Mouse (Mus musculus) heart, embryonic 14.5 days (tissue): Measurements from ENCODE around the gene Jak1. TPM values are rescaled to one million over a fixed set of nuclear protein-coding genes. Genes with fewer than 3 reads are reported as not detected.

ENCODE experiments used
- ATAC-seq: fragments of 200-750 bp; cut with Nextera tagmentation; 2 replicates; pipeline ENCODE4 v1.8.0; 2017; ENCODE audit warnings: low read depth, moderate TSS enrichment; ENCODE audit not compliant: insufficient number of reproducible peaks, insufficient read depth, low FRiP score
- H3K27ac ChIP-seq, 2 experiments: fragments of 200-500 bp in 1 of 2; fragments of 300-500 bp in 1 of 2; sonication (generic) in 1 of 2; replicated peaks in 1 of 2; 2 replicates each; pipeline ENCODE4 v1.5.1; 2012 to 2014; ENCODE audit warnings: low read depth in 2 of 2, low read length in 2 of 2, control low read depth in 1 of 2, mild to moderate bottlenecking in 1 of 2, mixed read lengths in 1 of 2; ENCODE audit not compliant: control insufficient read depth in 1 of 2, insufficient read depth in 1 of 2
- H3K27me3 ChIP-seq: fragments of 300-500 bp; sonication (generic); 2 replicates; pipeline ENCODE4 v1.6.1; 2014; ENCODE audit warnings: mild to moderate bottlenecking, low read length, control low read depth; ENCODE audit not compliant: control insufficient read depth, insufficient read depth
- H3K36me3 ChIP-seq: fragments of 300-500 bp; sonication (generic); 2 replicates; pipeline ENCODE4 v1.6.1; 2014; ENCODE audit warnings: mild to moderate bottlenecking, control low read depth, low read length, mixed read lengths; ENCODE audit not compliant: control insufficient read depth, insufficient read depth
- H3K4me1 ChIP-seq, 2 experiments: fragments of 200-500 bp in 1 of 2; fragments of 300-500 bp in 1 of 2; sonication (generic) in 1 of 2; 2 replicates each; pipeline ENCODE4 v1.6.1; 2012 to 2014; ENCODE audit warnings: low read length in 2 of 2, control low read depth in 1 of 2, mixed read lengths in 1 of 2; ENCODE audit not compliant: control insufficient read depth in 2 of 2, insufficient read depth in 2 of 2
- H3K4me2 ChIP-seq: fragments of 300-500 bp; sonication (generic); 2 replicates; pipeline ENCODE4 v1.6.1; 2014; ENCODE audit warnings: mild to moderate bottlenecking, low read length
- H3K4me3 ChIP-seq, 2 experiments: fragments of 200-500 bp in 1 of 2; fragments of 300-500 bp in 1 of 2; sonication (generic) in 1 of 2; 2 replicates each; pipeline ENCODE4 v1.5.1; 2012 to 2014; ENCODE audit warnings: low read length in 2 of 2, mild to moderate bottlenecking in 2 of 2, control low read depth in 1 of 2, low read depth in 1 of 2, moderate library complexity in 1 of 2; ENCODE audit not compliant: control insufficient read depth in 1 of 2, insufficient read depth in 1 of 2
- H3K9ac ChIP-seq: fragments of 300-500 bp; sonication (generic); 2 replicates; pipeline ENCODE4 v1.6.1; 2014; ENCODE audit warnings: mild to moderate bottlenecking, low read length
- H3K9me3 ChIP-seq: fragments of 300-500 bp; sonication (generic); 2 replicates; pipeline ENCODE4 v1.6.1; 2016; ENCODE audit warnings: low read length, control low read depth; ENCODE audit not compliant: control insufficient read depth
- WGBS: fragments of 180-500 bp; shearing (Covaris S2); extraction: QIAGEN DNeasy Blood & Tissue Kit; methylation state at CpG from one replicate; pipeline ENCODE4 v1.1.7; 2014; 5-methylcytosine and 5-hydroxymethylcytosine counted together
- polyA plus RNA-seq: library from polyadenylated mRNA; unstranded; fragments of >200 nt; fragmentation: Nextera tagmentation; extraction: Ambion mirVana; gene quantifications from 2 replicates; pipeline ENCODE4 v1.2.1, GENCODE M21; 2014

The Jak1 gene
- polyA plus RNA-seq, 1 experiment from 2014 or later: 67.1 TPM

GRCm38 (mm10) chr4:101254606-101255349, 10.3 kb downstream of the Jak1 start:
- 69% methylated on average over 8 of the region's 8 CpGs for WGBS

GRCm38 (mm10) chr4:101254015-101254414, 11.1 kb downstream of the Jak1 start:
- H3K4me1 ChIP-seq: peaks cover 15 to 39% of the 10 kb centered on the region in 2 experiments
- 50% methylated on average over 7 of the region's 7 CpGs for WGBS
- no peaks in the 10 kb centered on the region for H3K27me3 ChIP-seq
- H3K9me3 ChIP-seq: no peaks in the 10 kb centered on the region
- H3K27ac ChIP-seq: peak overlapping the region; percentile 42 to 51
- ATAC-seq: no peak
- no peak overlapping the region for H3K4me3 ChIP-seq
- H3K4me2 ChIP-seq: no peak overlapping the region
- no peak overlapping the region for H3K9ac ChIP-seq
- no peaks in the 10 kb centered on the region for H3K36me3 ChIP-seq

More at GRCm38 (mm10) chr4:101254606-101255349, 10.3 kb downstream of the Jak1 start:
- Histone ChIP-seq H3K27ac (peak overlapping the region; percentile 42 to 51; a peak in 3 of 4 replicates), H3K4me3 (no peak overlapping the region), H3K9ac (no peak overlapping the region), H3K4me2 (no peak overlapping the region), H3K4me1 (peaks cover 16 to 40% of the 10 kb centered on the region in 2 experiments), H3K27me3 (no peaks in the 10 kb centered on the region), H3K9me3 (no peaks in the 10 kb centered on the region), H3K36me3 (no peaks in the 10 kb centered on the region)
- ATAC-seq: no peak

DNA sequence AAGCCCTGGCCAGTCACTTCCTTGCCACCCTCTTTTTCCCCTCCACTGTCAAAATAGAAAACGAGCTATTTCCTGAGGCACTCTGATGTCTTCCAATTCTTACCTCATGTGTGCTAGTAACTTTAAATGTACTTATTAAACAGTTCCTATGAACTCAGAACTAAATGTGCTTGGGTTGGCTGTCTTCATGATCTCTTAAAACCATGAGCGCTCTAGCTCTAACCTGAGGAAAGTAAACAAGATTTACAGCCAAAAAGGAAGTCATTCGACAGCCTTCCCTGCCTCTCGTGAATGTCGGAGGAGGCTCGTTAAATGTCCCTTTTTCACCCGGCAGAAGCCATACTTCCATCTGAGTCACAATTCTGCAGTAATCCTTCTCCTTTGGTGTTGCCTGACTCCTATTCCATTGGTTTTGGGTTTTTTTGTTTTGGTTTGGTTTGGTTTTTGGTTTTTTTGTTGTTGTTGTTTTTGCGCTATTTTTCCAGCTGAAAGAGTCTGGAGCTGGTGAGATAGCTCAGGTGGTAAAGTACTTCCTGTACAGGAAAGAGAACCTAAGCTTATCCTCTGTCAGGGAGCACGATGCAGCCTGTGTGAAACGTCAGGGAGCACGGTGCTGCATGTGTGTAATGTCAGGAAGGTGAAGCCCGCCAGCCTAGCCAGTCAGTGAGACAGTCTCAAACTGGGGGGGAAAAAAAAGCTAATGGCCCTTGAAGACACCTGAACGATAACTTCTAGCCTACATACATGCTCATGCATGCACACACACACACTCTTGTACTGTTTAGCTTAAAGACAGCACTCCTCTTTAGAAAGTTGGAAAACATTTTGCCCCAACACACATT, 12.1 kb downstream of the Jak1 start:
- Histone ChIP-seq H3K36me3 (no peaks in the 10 kb centered on the region), H3K4me3 (no peak overlapping the region), H3K9me3 (no peaks in the 10 kb centered on the region), H3K4me2 (peak overlapping the region; percentile 4; the same call in 1 of the 2 replicates), H3K9ac (no peak overlapping the region), H3K27ac (peak overlapping the region in 1 of 2 experiments; percentile 51; a peak in 2 of 4 replicates), H3K27me3 (no peaks in the 10 kb centered on the region), H3K4me1 (peaks cover 14 to 40% of the 10 kb centered on the region in 2 experiments)
- no peak for ATAC-seq
- 63% methylated on average over 13 of the region's 13 CpGs for WGBS

- no peak overlapping the region for H3K9ac ChIP-seq
- no peak for ATAC-seq
- H3K4me2 ChIP-seq: no peak overlapping the region
- H3K27ac ChIP-seq: no peak overlapping the region
- H3K4me1 ChIP-seq: peaks cover 16 to 49% of the 10 kb centered on the region in 2 experiments
- H3K9me3 ChIP-seq: no peaks in the 10 kb centered on the region
- no peaks in the 10 kb centered on the region for H3K27me3 ChIP-seq
- H3K36me3 ChIP-seq: no peaks in the 10 kb centered on the region
- no peak overlapping the region for H3K4me3 ChIP-seq
Measured at GRCm38 (mm10) chr4:101252016-101252415, 13.1 kb downstream of the Jak1 start.

GRCm38 (mm10) chr4:101249977-101250743, 14.9 kb downstream of the Jak1 start:
- H3K4me1 ChIP-seq: peaks cover 16 to 55% of the 10 kb centered on the region in 2 experiments
- no peak overlapping the region for H3K9ac ChIP-seq
- no peak overlapping the region for H3K4me2 ChIP-seq
- no peak overlapping the region for H3K4me3 ChIP-seq
- WGBS: 71% methylated on average over 5 of the region's 6 CpGs
- no peaks in the 10 kb centered on the region for H3K36me3 ChIP-seq
- no peaks in the 10 kb centered on the region for H3K27me3 ChIP-seq
- no peak for ATAC-seq
- no peaks in the 10 kb centered on the region for H3K9me3 ChIP-seq
- no peak overlapping the region for H3K27ac ChIP-seq

GRCm38 (mm10) chr4:101247355-101247754, 17.7 kb downstream of the Jak1 start:
- 27% methylated on average over 2 of the region's 2 CpGs for WGBS

DNA sequence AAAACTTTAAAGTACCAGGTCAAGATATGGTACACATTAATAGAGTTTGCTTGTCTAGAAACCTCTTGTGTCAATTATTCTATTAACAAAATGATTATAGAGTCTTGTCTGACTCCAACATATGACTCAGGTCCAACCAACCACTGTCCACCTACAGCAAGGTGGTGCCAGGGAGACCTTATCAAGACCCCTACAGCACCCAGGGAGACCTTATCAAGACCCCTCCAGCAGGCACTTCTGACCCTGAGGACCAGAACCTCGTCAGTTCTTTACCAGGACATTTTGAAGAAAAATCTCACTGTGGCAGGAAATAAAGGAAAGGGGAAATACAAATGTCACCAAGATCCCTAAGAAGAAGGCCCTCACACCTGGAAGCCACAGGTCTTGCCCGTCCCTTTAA, 18.5 kb downstream of the Jak1 start:
- H3K27me3 ChIP-seq: no peaks in the 10 kb centered on the region
- no peaks in the 10 kb centered on the region for H3K36me3 ChIP-seq
- H3K9ac ChIP-seq: no peak overlapping the region
- H3K4me2 ChIP-seq: no peak overlapping the region
- no peaks in the 10 kb centered on the region for H3K9me3 ChIP-seq
- no peak overlapping the region for H3K4me3 ChIP-seq
- no peak for ATAC-seq
- H3K27ac ChIP-seq: no peak overlapping the region
- WGBS: 60% methylated on average over 2 of the region's 2 CpGs
- H3K4me1 ChIP-seq: peaks cover 9 to 39% of the 10 kb centered on the region in 2 experiments; a peak in 3 of 4 replicates

More at GRCm38 (mm10) chr4:101247355-101247754, 17.7 kb downstream of the Jak1 start:
- no peak for ATAC-seq
- Histone ChIP-seq H3K4me3 (no peak overlapping the region), H3K9ac (no peak overlapping the region), H3K9me3 (no peaks in the 10 kb centered on the region), H3K27ac (no peak overlapping the region; a peak in 1 of 4 replicates), H3K4me2 (no peak overlapping the region), H3K36me3 (no peaks in the 10 kb centered on the region), H3K27me3 (no peaks in the 10 kb centered on the region), H3K4me1 (peaks cover 9 to 39% of the 10 kb centered on the region in 2 experiments; a peak in 3 of 4 replicates)
